ENCODE assay signal across 25 mouse cellular contexts in genomic region chr1:71923731-71924130, GRCm38 (mm10).
DNase-seq lines count a peak whose midpoint lies in the region; ATAC-seq and TF ChIP-seq lines count a peak whose summit lies in the region.
"Had no signal": no experiment of that assay in that cellular context is flagged by ENCODE, and none has a peak within 500 bp of the region (broad histone marks: within the 10 kb centered on the region; RNA-seq: fewer than 3 reads in every experiment).

No protein-coding gene starts in this region.

- DNase-seq in heart, postnatal 4 days = peak; percentile 15
- DNase-seq in 3134 (ENCODE audit: extremely low read depth, insufficient read length, low spot score) (peak; percentile 57), Patski (ENCODE audit: low read depth, low spot score) (no peak)
- DNase-seq in Muller cell, postnatal 12 days (ENCODE audit: inconsistent ontology term) = peak; percentile 62
- no peak for DNase-seq in spleen, postnatal 36 days (ENCODE audit: low spot score in 2 of 2)
- DNase-seq in spleen, adult 18-20 months = no peak
- DNase-seq in thymus, postnatal 14 days = no peak
- DNase-seq: adrenal gland, adult 2 months; adrenal gland, postnatal 10 days; adrenal gland, postnatal 25 days; B cell, adult 2 months; cerebellum, adult 11-12 months; cerebellum, adult 2 months; cerebellum, adult 9-10 months; cerebellum, postnatal 10 days; cerebellum, postnatal 25 days; forebrain, postnatal 0 days had no signal

- H3K27me3 ChIP-seq in heart, embryonic 12.5 days (replicated peaks) = no peaks in the 10 kb centered on the region
- H3K27me3 ChIP-seq in Patski = no peaks in the 10 kb centered on the region
- H3K27me3 ChIP-seq: CH12.LX; embryonic facial prominence, embryonic 12.5 days; forebrain, embryonic 13.5 days; forebrain, embryonic 15.5 days had no signal

- no peak for ATAC-seq in heart, embryonic 12.5 days (ENCODE audit: insufficient number of reproducible peaks, low FRiP score)
- ATAC-seq in Patski = peak; percentile 67
- ATAC-seq: CD4-positive, CD25-positive, alpha-beta regulatory T cell, adult 4 months; forebrain, embryonic 13.5 days; forebrain, embryonic 15.5 days; forebrain, postnatal 0 days had no signal

- no peaks in the 10 kb centered on the region for H3K4me1 ChIP-seq in heart, embryonic 12.5 days (replicated peaks)
- H3K4me1 ChIP-seq: embryonic facial prominence, embryonic 10.5 days; embryonic facial prominence, embryonic 12.5 days; forebrain, embryonic 13.5 days; forebrain, embryonic 15.5 days had no signal

- H3K36me3 ChIP-seq in heart, embryonic 12.5 days = no peaks in the 10 kb centered on the region
- H3K36me3 ChIP-seq: embryonic facial prominence, embryonic 10.5 days; embryonic facial prominence, embryonic 12.5 days; forebrain, embryonic 15.5 days; G1E had no signal

- POLR2A ChIA-PET in Patski (lab: Charles Lee) = no interaction called here

- H3K27ac ChIP-seq in heart, embryonic 12.5 days (ENCODE audit: poor library complexity, severe bottlenecking) = no peak overlapping the region
- H3K27ac ChIP-seq: embryonic facial prominence, embryonic 10.5 days; embryonic facial prominence, embryonic 12.5 days; forebrain, embryonic 13.5 days; forebrain, embryonic 15.5 days had no signal

- no peaks in the 10 kb centered on the region for H3K9me3 ChIP-seq in heart, embryonic 12.5 days (replicated peaks)
- H3K9me3 ChIP-seq: embryonic facial prominence, embryonic 10.5 days; embryonic facial prominence, embryonic 12.5 days; forebrain, embryonic 13.5 days; forebrain, embryonic 15.5 days; G1E had no signal

- no peak overlapping the region for H3K4me2 ChIP-seq in heart, embryonic 12.5 days
- H3K4me2 ChIP-seq: embryonic facial prominence, embryonic 12.5 days; forebrain, embryonic 13.5 days; forebrain, embryonic 15.5 days had no signal

- CTCF ChIA-PET in Patski (lab: Charles Lee) = no interaction called here

- in situ Hi-C loops in Patski (cut with MboI; ENCODE audit: low pct_unique_long_range_greater_than_20kb) = no loop called here

- 45% methylated on average over 3 of the region's 3 CpGs for WGBS in heart, embryonic 12.5 days

- no peak overlapping the region for H3K4me3 ChIP-seq in heart, embryonic 12.5 days
- H3K4me3 ChIP-seq: embryonic facial prominence, embryonic 10.5 days; embryonic facial prominence, embryonic 12.5 days; forebrain, embryonic 13.5 days; forebrain, embryonic 15.5 days had no signal

- no peak overlapping the region for H3K9ac ChIP-seq in heart, embryonic 12.5 days
- H3K9ac ChIP-seq: embryonic facial prominence, embryonic 12.5 days; forebrain, embryonic 13.5 days; forebrain, embryonic 15.5 days; forebrain, postnatal 0 days had no signal

- TF ChIP-seq CTCF in Patski (IDR thresholded peaks at IDR 0.05) = no peak

Comparison
In these comparisons a context has a peak if more than half of its experiments do, and no peak if none do; other contexts are left out.
1. DNase-seq: peak in heart, postnatal 4 days (single experiment), 3134 (single experiment) and Muller cell, postnatal 12 days (single experiment); none in Patski (single experiment), spleen, postnatal 36 days (0 of 2), spleen, adult 18-20 months (0 of 2) and thymus, postnatal 14 days (single experiment).